Mouse (Mus musculus): ENCODE data around the gene Cpeb3.

Gene Cpeb3

GRCm38 (mm10) chr19:37020531-37020930 lies 187.9 kb downstream of the Cpeb3 start:
- DNase-seq, result peak; percentile 37

DNA sequence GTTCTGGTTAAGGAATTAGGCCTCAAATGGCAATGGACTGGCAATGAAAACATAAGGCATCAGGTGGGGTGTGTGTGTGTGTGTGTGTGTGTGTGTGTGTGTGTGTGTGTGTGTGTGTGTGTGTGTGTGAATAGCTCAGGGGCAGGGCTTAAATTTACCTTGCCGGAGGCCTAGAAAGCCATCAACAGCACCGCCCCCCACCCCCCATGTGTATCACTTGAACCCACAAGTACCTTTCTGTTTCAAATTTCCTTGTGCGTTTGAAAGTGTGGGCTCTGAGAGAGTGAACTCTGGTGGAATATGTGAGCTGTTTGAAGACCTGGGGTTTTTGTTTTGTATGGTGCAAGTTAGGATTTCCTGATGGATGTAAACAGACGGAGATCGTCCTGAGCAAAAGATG lies 189.5 kb downstream of the Cpeb3 start:
- DNase-seq, result no peak

DNA sequence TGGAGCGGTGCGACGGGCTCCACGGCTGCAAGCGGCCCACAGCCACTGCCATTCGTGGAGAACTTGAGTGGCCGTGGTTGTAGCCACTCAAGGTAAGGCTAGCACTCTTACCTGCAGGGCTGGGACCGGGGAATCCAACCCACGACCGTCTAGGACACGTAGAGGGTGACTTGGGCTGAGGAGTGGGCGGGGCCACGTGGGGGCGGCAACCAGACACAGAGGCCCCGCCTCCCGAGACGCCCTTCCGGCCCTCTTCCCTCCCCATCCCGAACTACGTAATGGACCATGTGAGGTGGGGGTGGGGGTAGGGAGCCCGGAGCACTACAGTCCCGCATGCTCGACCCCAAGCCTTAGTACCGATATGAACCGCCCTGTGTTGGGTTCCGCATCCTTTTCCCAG lies 190.0 kb downstream of the Cpeb3 start:
- peak; percentile 83 for DNase-seq

DNA sequence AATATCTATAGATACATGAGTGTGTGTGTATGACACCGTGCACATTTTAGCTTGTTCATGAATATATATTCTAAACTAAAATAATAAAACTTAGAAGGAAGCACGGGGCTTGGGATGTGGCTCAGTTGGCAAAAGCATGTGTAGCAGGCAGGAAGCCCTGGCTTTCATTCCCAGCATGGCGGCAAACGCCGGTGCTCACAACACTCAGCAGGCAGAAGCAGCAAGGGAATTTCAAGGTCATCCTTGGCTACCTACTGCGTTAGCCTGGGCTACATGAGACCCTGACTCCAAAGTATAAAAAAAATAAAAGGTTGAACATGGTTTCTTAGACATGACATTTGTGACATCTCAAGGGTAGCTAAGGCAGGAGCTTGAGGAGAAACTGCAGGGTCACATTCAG lies 191.5 kb downstream of the Cpeb3 start:
- DNase-seq, result no peak

GRCm38 (mm10) chr19:37014173-37014939 lies 194.0 kb downstream of the Cpeb3 start:
- no peak for DNase-seq

GRCm38 (mm10) chr19:37013461-37013860 lies 194.9 kb downstream of the Cpeb3 start:
- DNase-seq, result no peak

DNA sequence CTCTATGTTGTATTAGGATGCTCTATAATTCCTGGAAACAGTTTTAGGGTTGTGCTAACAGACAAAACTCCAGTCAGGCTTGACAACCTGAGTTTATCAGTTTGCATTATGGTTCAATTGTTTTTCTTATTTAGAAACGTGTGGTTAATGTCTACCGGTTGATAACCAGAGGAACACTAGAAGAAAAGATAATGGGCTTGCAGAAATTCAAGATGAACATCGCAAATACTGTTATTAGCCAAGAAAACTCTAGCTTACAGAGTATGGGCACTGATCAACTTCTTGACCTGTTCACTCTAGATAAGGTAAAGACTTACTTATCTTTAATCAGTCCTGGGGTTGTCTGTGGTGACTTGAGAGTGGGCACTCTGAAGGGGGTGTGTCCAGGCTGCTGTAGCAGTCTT lies 198.5 kb downstream of the Cpeb3 start:
- DNase-seq, result no peak

- no peak for DNase-seq
Measured at GRCm38 (mm10) chr19:37004557-37004956, 203.8 kb downstream of the Cpeb3 start.

Measured in retina, postnatal 1 day (tissue).